Mouse (Mus musculus) hindbrain, postnatal 0 days (tissue): ENCODE results near the gene Shisa9. TPM values are rescaled to one million over a fixed set of nuclear protein-coding genes. Genes with fewer than 3 reads are reported as not detected.
A peak's percentile ranks its signal among the peaks of the same experiment; 100 is the strongest.
"Not testable (repeated sequence)": the region's sequence is repeated elsewhere in the genome, so short reads cannot be mapped to it uniquely, and the experiment has no call there.

Source experiments
- ATAC-seq: fragments of 200-750 bp; cut with Nextera tagmentation; 2 replicates; pipeline ENCODE4 v1.8.0; 2017; ENCODE audit warnings: mild to moderate bottlenecking, moderate TSS enrichment, moderate library complexity
- DNase-seq: peaks from one replicate; pipeline ENCODE4 v3.0.0-alpha.2; 2015; ENCODE audit warnings: low spot score
- H3K27ac ChIP-seq: fragments of 300-500 bp; sonication (generic); 2 replicates; pipeline ENCODE4 v1.5.1; 2014; ENCODE audit warnings: mild to moderate bottlenecking
- H3K27me3 ChIP-seq: fragments of 300-500 bp; sonication (generic); 2 replicates; pipeline ENCODE4 v1.6.1; 2014; ENCODE audit warnings: low read length, mixed read lengths; ENCODE audit not compliant: insufficient read depth
- H3K36me3 ChIP-seq: fragments of 300-500 bp; sonication (generic); 2 replicates; pipeline ENCODE4 v1.6.1; 2014; ENCODE audit warnings: low read length, mixed read lengths; ENCODE audit not compliant: insufficient read depth
- H3K4me1 ChIP-seq: fragments of 300-500 bp; sonication (generic); 2 replicates; pipeline ENCODE4 v1.6.1; 2014; ENCODE audit warnings: antibody characterized with exemption, low read length, mixed read lengths; ENCODE audit not compliant: insufficient read depth
- H3K4me2 ChIP-seq: fragments of 300-500 bp; sonication (generic); 2 replicates; pipeline ENCODE4 v1.6.1; 2014; ENCODE audit warnings: low read depth, mild to moderate bottlenecking, low read length, moderate library complexity, mixed read lengths
- H3K4me3 ChIP-seq: fragments of 300-500 bp; sonication (generic); 2 replicates; pipeline ENCODE4 v1.5.1; 2014; ENCODE audit warnings: low read length
- H3K9ac ChIP-seq: fragments of 300-500 bp; sonication (generic); replicated peaks from 2 replicates; pipeline ENCODE4 v1.6.1; 2014; ENCODE audit warnings: mild to moderate bottlenecking, low read length, moderate library complexity, mixed read lengths
- H3K9me3 ChIP-seq: fragments of 300-500 bp; sonication (generic); 2 replicates; pipeline ENCODE4 v1.6.1; 2016; ENCODE audit warnings: low read length, mixed read lengths
- CTCF ChIP-seq: IDR thresholded peaks from 2 replicates; pipeline ENCODE4 v1.5.1; 2016; ENCODE audit warnings: antibody characterized with exemption, control low read depth, low read depth
- WGBS: fragments of 180-500 bp; shearing (Covaris S2); extraction: QIAGEN DNeasy Blood & Tissue Kit; methylation state at CpG from one replicate; pipeline ENCODE4 v1.1.7; 2014; 5-methylcytosine and 5-hydroxymethylcytosine counted together
- polyA plus RNA-seq: library from polyadenylated mRNA; unstranded; fragments of >200 nt; fragmentation: Nextera tagmentation; extraction: Ambion mirVana; gene quantifications from 2 replicates; pipeline ENCODE4 v1.2.1, GENCODE M21; 2015
- total RNA-seq: library from RNA; depleted of rRNA; stranded (reverse); fragments of >200 nt; gene quantifications from 2 replicates; pipeline ENCODE4 v1.2.3, GENCODE M21; 2014; rRNA removed

Gene Shisa9
- total RNA-seq = 75.1 and 85.6 TPM in 2 replicates
- polyA plus RNA-seq = 20.9 and 22.5 TPM in 2 replicates

GRCm38 (mm10) chr16:11983616-11984270 lies at the start of gene Shisa9:
Gene Shisa9 (plus strand): TSS chr16:11984113.
- Histone ChIP-seq H3K27ac (peak within 1 kb of the TSS; percentile 69), H3K36me3 (no peaks in the 10 kb centered on the region), H3K27me3 (no peaks in the 10 kb centered on the region), H3K9me3 (no peaks in the 10 kb centered on the region), H3K4me3 (peak within 1 kb of the TSS; percentile 76), H3K9ac (peak within 1 kb of the TSS; percentile 63), H3K4me1 (peaks cover 18% of the 10 kb centered on the region), H3K4me2 (peak within 1 kb of the TSS; percentile 92)
- TF ChIP-seq CTCF = peak; percentile 39
- WGBS = under 1% methylated on average over 37 of the region's 42 CpGs
- peak; percentile 81 for DNase-seq
- peak; percentile 86 for ATAC-seq

GRCm38 (mm10) chr16:11940477-11940876 lies 43.4 kb upstream of the Shisa9 start:
- TF ChIP-seq CTCF = peak; percentile 82
- H3K36me3 ChIP-seq = no peaks in the 10 kb centered on the region
- ATAC-seq = no peak
- H3K4me2 ChIP-seq = no peak overlapping the region
- no peaks in the 10 kb centered on the region for H3K27me3 ChIP-seq
- H3K9me3 ChIP-seq = no peaks in the 10 kb centered on the region
- H3K27ac ChIP-seq = no peak overlapping the region
- no peaks in the 10 kb centered on the region for H3K4me1 ChIP-seq
- no peak overlapping the region for H3K4me3 ChIP-seq
- DNase-seq = peak; percentile 69
- H3K9ac ChIP-seq = no peak overlapping the region

GRCm38 (mm10) chr16:11960691-11961090 lies 23.2 kb upstream of the Shisa9 start:
- Histone ChIP-seq H3K36me3 (no peaks in the 10 kb centered on the region), H3K4me3 (no peak overlapping the region), H3K9me3 (no peaks in the 10 kb centered on the region), H3K9ac (no peak overlapping the region), H3K27me3 (no peaks in the 10 kb centered on the region), H3K4me1 (no peaks in the 10 kb centered on the region), H3K4me2 (no peak overlapping the region), H3K27ac (no peak overlapping the region)
- no peak for TF ChIP-seq CTCF
- no peak for ATAC-seq
- 69% methylated on average over 1 of the region's 1 CpGs for WGBS
- no peak for DNase-seq

- TF ChIP-seq CTCF = no peak
- no peaks in the 10 kb centered on the region for H3K27me3 ChIP-seq
Measured at GRCm38 (mm10) chr16:11966041-11966440, 17.9 kb upstream of the Shisa9 start.

GRCm38 (mm10) chr16:11966810-11967209 lies 17.1 kb upstream of the Shisa9 start:
- not testable (repeated sequence) for H3K4me3 ChIP-seq, H3K27me3 ChIP-seq, H3K9me3 ChIP-seq, H3K4me2 ChIP-seq, ATAC-seq, DNase-seq, H3K27ac ChIP-seq, H3K4me1 ChIP-seq, H3K36me3 ChIP-seq, H3K9ac ChIP-seq
- 90% methylated on average over 3 of the region's 5 CpGs for WGBS

More at GRCm38 (mm10) chr16:11966041-11966440, 17.9 kb upstream of the Shisa9 start:
- 96% methylated on average over 8 of the region's 8 CpGs for WGBS
- Histone ChIP-seq H3K9ac (no peak overlapping the region), H3K4me3 (no peak overlapping the region), H3K9me3 (no peaks in the 10 kb centered on the region), H3K4me1 (no peaks in the 10 kb centered on the region), H3K4me2 (no peak overlapping the region), H3K36me3 (no peaks in the 10 kb centered on the region), H3K27ac (no peak overlapping the region)
- no peak for ATAC-seq
- DNase-seq = no peak

- WGBS = 67% methylated on average over 2 of the region's 2 CpGs
- H3K27me3 ChIP-seq = no peaks in the 10 kb centered on the region
- TF ChIP-seq CTCF = 0 out of 2 replicates have a peak, but pooled peaks have one; percentile 15
- no peak overlapping the region for H3K27ac ChIP-seq
- no peaks in the 10 kb centered on the region for H3K4me1 ChIP-seq
- DNase-seq = no peak
- ATAC-seq = no peak
- H3K9me3 ChIP-seq = no peaks in the 10 kb centered on the region
- H3K4me2 ChIP-seq = no peak overlapping the region
- no peak overlapping the region for H3K9ac ChIP-seq
- H3K36me3 ChIP-seq = no peaks in the 10 kb centered on the region
- no peak overlapping the region for H3K4me3 ChIP-seq
Measured at GRCm38 (mm10) chr16:11967579-11967978, 16.3 kb upstream of the Shisa9 start.

- DNase-seq (no peak), ATAC-seq (no peak)
Measured at GRCm38 (mm10) chr16:11973707-11974106, 10.2 kb upstream of the Shisa9 start.

More at GRCm38 (mm10) chr16:11973707-11974106, 10.2 kb upstream of the Shisa9 start:
- Histone ChIP-seq H3K36me3 (no peaks in the 10 kb centered on the region), H3K4me2 (no peak overlapping the region), H3K4me1 (0 out of 2 replicates have a peak, but pooled peaks cover 3% of the 10 kb centered on the region), H3K9me3 (no peaks in the 10 kb centered on the region), H3K9ac (no peak overlapping the region), H3K27ac (no peak overlapping the region), H3K27me3 (no peaks in the 10 kb centered on the region), H3K4me3 (no peak overlapping the region)
- WGBS = 33% methylated on average over 4 of the region's 4 CpGs
- no peak for TF ChIP-seq CTCF
